Mouse (Mus musculus) olfactory bulb, adult 2 months (tissue): Measurements from ENCODE around the gene Vgll4.

ENCODE experiments used
- CTCF ChIP-seq: fragments of 200-500 bp; IDR thresholded peaks from 2 replicates; pipeline ENCODE4 v1.5.1; 2012; ENCODE audit warnings: low read depth, mild to moderate bottlenecking, low read length, moderate library complexity; ENCODE audit not compliant: insufficient read depth
- POLR2A ChIP-seq: fragments of 200-500 bp; IDR thresholded peaks from 2 replicates; pipeline ENCODE4 v1.6.1; 2012; ENCODE audit warnings: mild to moderate bottlenecking, low read depth, low read length, moderate library complexity; ENCODE audit not compliant: insufficient read depth

- no peak for TF ChIP-seq CTCF
- TF ChIP-seq POLR2A: no peak
These were observed 4.5 kb upstream of the Vgll4 start for GRCm38 (mm10) chr6:114974331-114974730.
